Mouse (Mus musculus) heart, embryonic 11.5 days (tissue): ENCODE data around the gene Eva1a. TPM values are rescaled to one million over a fixed set of nuclear protein-coding genes. Genes with fewer than 3 reads are reported as not detected.
A peak's percentile ranks its signal among the peaks of the same experiment; 100 is the strongest.

Source experiments
- ATAC-seq: fragments of 200-750 bp; cut with Nextera tagmentation; replicated peaks from 2 replicates; pipeline ENCODE4 v1.8.0; 2017; ENCODE audit warnings: moderate library complexity; ENCODE audit not compliant: insufficient number of reproducible peaks, low FRiP score, low TSS enrichment
- H3K27ac ChIP-seq: fragments of 300-500 bp; sonication (generic); 2 replicates; pipeline ENCODE4 v1.5.1; 2014; ENCODE audit warnings: mild to moderate bottlenecking, low read depth, low read length
- H3K27me3 ChIP-seq: fragments of 300-500 bp; sonication (generic); 2 replicates; pipeline ENCODE4 v1.6.1; 2014; ENCODE audit warnings: mild to moderate bottlenecking, low read length, mixed read lengths; ENCODE audit not compliant: control insufficient read depth, insufficient read depth
- H3K36me3 ChIP-seq: fragments of 300-500 bp; sonication (generic); 2 replicates; pipeline ENCODE4 v1.6.1; 2014; ENCODE audit warnings: mild to moderate bottlenecking, low read length, moderate library complexity, mixed read lengths; ENCODE audit not compliant: control insufficient read depth, insufficient read depth
- H3K4me1 ChIP-seq: fragments of 300-500 bp; sonication (generic); 2 replicates; pipeline ENCODE4 v1.6.1; 2014; ENCODE audit warnings: low read length; ENCODE audit not compliant: control insufficient read depth, insufficient read depth
- H3K4me2 ChIP-seq: fragments of 300-500 bp; sonication (generic); 2 replicates; pipeline ENCODE4 v1.6.1; 2014; ENCODE audit warnings: mild to moderate bottlenecking, moderate library complexity
- H3K4me3 ChIP-seq: fragments of 300-500 bp; sonication (generic); 2 replicates; pipeline ENCODE4 v1.5.1; 2014; ENCODE audit warnings: low read depth, low read length
- H3K9ac ChIP-seq: fragments of 300-500 bp; sonication (generic); 2 replicates; pipeline ENCODE4 v1.6.1; 2014; ENCODE audit warnings: mild to moderate bottlenecking, low read depth, low read length, moderate library complexity
- H3K9me3 ChIP-seq: fragments of 300-500 bp; sonication (generic); replicated peaks from 2 replicates; pipeline ENCODE4 v1.6.1; 2016; ENCODE audit warnings: low read length; ENCODE audit not compliant: control insufficient read depth
- WGBS: fragments of 180-500 bp; shearing (Covaris S2); extraction: QIAGEN DNeasy Blood & Tissue Kit; methylation state at CpG from one replicate; pipeline ENCODE4 v1.1.7; 2014; ENCODE audit not compliant: insufficient replicate concordance; 5-methylcytosine and 5-hydroxymethylcytosine counted together
- polyA plus RNA-seq: library from polyadenylated mRNA; unstranded; fragments of >200 nt; fragmentation: Nextera tagmentation; extraction: Ambion mirVana; gene quantifications from 2 replicates; pipeline ENCODE4 v1.2.1, GENCODE M21; 2014

Gene Eva1a
- polyA plus RNA-seq, 1 experiment from 2014 or later, result 6.4 TPM

GRCm38 (mm10) chr6:82039968-82040367 is 875 bp upstream of the Eva1a start:
- no peaks in the 10 kb centered on the region for H3K36me3 ChIP-seq
- no peak overlapping the region for H3K27ac ChIP-seq
- WGBS, result 40% methylated on average over 7 of the region's 7 CpGs
- no peak overlapping the region for H3K4me3 ChIP-seq
- no peak overlapping the region for H3K9ac ChIP-seq
- H3K27me3 ChIP-seq, result peaks cover 19% of the 10 kb centered on the region
- no peak overlapping the region for H3K4me2 ChIP-seq
- no peaks in the 10 kb centered on the region for H3K9me3 ChIP-seq
- H3K4me1 ChIP-seq, result peaks cover 3% of the 10 kb centered on the region; the same call in 1 of the 2 replicates
- no peak for ATAC-seq

DNA sequence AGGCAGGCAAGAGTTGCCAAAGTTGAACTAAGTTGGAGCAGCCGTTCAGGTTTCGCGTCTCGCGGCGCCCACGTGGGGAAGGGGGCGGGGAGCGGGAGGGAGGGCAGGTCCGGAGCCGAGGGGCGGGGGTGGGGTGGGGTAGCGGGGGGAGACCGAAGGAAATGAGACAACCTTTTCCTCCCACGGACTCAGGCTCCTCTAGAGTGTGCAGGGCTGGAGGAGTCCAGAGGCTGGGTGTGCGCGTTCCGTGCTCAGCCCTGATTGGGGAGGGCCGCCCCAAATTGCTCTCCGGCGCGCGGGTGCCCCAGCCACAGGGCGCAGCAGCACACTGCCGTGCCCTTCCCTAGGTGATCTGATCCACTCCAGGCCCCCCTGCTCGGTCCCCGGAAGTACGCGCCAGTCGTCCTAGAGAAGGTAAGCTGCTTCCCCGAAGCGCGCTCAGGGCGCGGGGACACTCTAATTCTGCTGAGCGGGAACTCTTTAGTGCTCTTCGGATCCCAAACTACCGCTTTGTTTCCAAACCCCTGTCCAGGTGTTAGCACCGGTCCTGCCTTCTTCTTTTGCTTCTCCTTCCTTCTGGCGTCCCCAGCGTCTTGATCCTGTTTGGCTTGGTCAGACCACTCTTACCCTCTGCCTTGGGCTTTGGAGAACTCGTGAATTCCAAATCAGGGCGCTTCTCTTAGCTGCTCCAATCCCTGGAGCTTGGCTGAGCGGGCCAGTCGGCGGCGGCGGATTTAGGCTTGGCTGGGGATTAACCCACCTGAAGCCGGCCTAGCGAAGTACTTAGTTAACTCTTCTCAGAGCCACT is 849 bp downstream of the Eva1a start:
- Histone ChIP-seq H3K4me2 (peak overlapping the region; percentile 98), H3K9me3 (no peaks in the 10 kb centered on the region), H3K36me3 (no peaks in the 10 kb centered on the region), H3K27me3 (peaks cover 19% of the 10 kb centered on the region), H3K27ac (no peak overlapping the region), H3K4me3 (peak overlapping the region; percentile 69), H3K4me1 (peaks cover 14% of the 10 kb centered on the region), H3K9ac (peak overlapping the region; percentile 72)
- WGBS, result under 1% methylated on average over 47 of the region's 50 CpGs
- ATAC-seq, result peak; percentile 56

GRCm38 (mm10) chr6:82042296-82043125 is 1.7 kb downstream of the Eva1a start:
- Histone ChIP-seq H3K4me3 (peak overlapping the region; percentile 69), H3K4me2 (peak overlapping the region; percentile 98), H3K9ac (peak overlapping the region; percentile 72), H3K4me1 (peaks cover 14% of the 10 kb centered on the region), H3K9me3 (no peaks in the 10 kb centered on the region), H3K36me3 (no peaks in the 10 kb centered on the region), H3K27me3 (peaks cover 19% of the 10 kb centered on the region), H3K27ac (no peak overlapping the region)
- ATAC-seq, result peak; percentile 50; the same call in 1 of the 2 replicates
- WGBS, result under 1% methylated on average over 35 of the region's 35 CpGs

GRCm38 (mm10) chr6:82043634-82044033 is 2.8 kb downstream of the Eva1a start:
- Histone ChIP-seq H3K9me3 (no peaks in the 10 kb centered on the region), H3K4me2 (peak overlapping the region; percentile 98), H3K4me1 (peaks cover 14% of the 10 kb centered on the region), H3K27ac (no peak overlapping the region), H3K4me3 (no peak overlapping the region), H3K36me3 (no peaks in the 10 kb centered on the region), H3K27me3 (peaks cover 19% of the 10 kb centered on the region), H3K9ac (no peak overlapping the region)
- ATAC-seq, result no peak
- WGBS, result 49% methylated on average over 4 of the region's 4 CpGs

- H3K4me2 ChIP-seq, result no peak overlapping the region
- ATAC-seq, result no peak
- H3K27ac ChIP-seq, result no peak overlapping the region
- peaks cover 12% of the 10 kb centered on the region for H3K4me1 ChIP-seq
- H3K9me3 ChIP-seq, result no peaks in the 10 kb centered on the region
- H3K27me3 ChIP-seq, result peaks cover 19% of the 10 kb centered on the region
- H3K4me3 ChIP-seq, result no peak overlapping the region
- no peak overlapping the region for H3K9ac ChIP-seq
- WGBS, result 61% methylated on average over 4 of the region's 4 CpGs
- H3K36me3 ChIP-seq, result no peaks in the 10 kb centered on the region
These were observed 3.7 kb downstream of the Eva1a start for GRCm38 (mm10) chr6:82044509-82044908.

GRCm38 (mm10) chr6:82047977-82048376 is 7.1 kb downstream of the Eva1a start:
- Histone ChIP-seq H3K36me3 (no peaks in the 10 kb centered on the region), H3K27me3 (peaks cover 12% of the 10 kb centered on the region), H3K4me2 (no peak overlapping the region), H3K4me1 (peaks cover 11% of the 10 kb centered on the region), H3K9me3 (no peaks in the 10 kb centered on the region), H3K27ac (no peak overlapping the region), H3K4me3 (no peak overlapping the region), H3K9ac (no peak overlapping the region)
- no peak for ATAC-seq
- 35% methylated on average over 6 of the region's 6 CpGs for WGBS

DNA sequence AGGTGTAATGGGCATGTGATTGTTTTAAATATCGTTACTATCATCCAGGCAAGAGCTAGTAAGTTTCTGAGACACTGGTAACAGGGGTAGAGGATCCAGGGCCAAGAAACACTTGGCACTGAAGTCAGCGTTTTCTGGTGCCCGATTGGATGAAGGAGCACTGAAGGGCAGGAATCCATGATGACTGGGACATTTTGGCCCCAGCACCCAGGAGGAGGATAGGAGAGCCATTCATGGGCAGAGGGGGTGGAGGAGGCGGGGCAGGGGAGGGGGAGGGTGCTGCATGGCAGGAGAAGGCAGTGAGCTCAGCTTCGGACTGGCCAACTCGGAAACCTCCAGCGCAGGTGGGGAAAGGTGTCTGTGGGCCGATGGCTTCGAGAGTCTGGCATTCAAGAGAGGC is 9.4 kb downstream of the Eva1a start:
- no peak overlapping the region for H3K27ac ChIP-seq
- WGBS, result 71% methylated on average over 9 of the region's 9 CpGs
- H3K27me3 ChIP-seq, result no peaks in the 10 kb centered on the region
- H3K4me2 ChIP-seq, result no peak overlapping the region
- no peaks in the 10 kb centered on the region for H3K9me3 ChIP-seq
- H3K36me3 ChIP-seq, result no peaks in the 10 kb centered on the region
- peaks cover 11% of the 10 kb centered on the region for H3K4me1 ChIP-seq
- ATAC-seq, result no peak
- no peak overlapping the region for H3K9ac ChIP-seq
- no peak overlapping the region for H3K4me3 ChIP-seq

DNA sequence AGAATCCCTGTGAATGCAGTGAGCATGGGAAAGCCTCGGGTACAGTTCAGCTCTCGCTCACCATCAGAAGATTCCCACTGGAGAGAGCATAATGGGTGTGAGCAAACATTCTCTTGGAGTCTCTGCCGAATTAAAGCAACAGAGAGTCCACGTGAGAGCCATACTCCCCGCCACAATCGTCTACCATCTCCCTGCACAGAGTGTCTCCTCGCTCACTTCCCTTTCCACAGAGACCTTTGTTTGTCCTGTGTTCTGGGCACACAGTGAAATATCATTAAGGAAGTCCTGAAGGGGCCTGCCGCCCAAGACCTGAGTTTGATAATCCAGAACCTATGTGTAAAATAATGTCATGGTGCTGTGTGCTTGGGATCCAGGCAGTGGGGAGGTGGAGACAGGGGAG is 10.7 kb downstream of the Eva1a start:
- no peak overlapping the region for H3K4me3 ChIP-seq
- no peaks in the 10 kb centered on the region; the same call in 1 of the 2 replicates for H3K4me1 ChIP-seq
- H3K9ac ChIP-seq, result no peak overlapping the region
- H3K4me2 ChIP-seq, result no peak overlapping the region
- H3K27me3 ChIP-seq, result no peaks in the 10 kb centered on the region
- no peak overlapping the region for H3K27ac ChIP-seq
- ATAC-seq, result no peak
- H3K36me3 ChIP-seq, result no peaks in the 10 kb centered on the region
- WGBS, result 70% methylated on average over 8 of the region's 8 CpGs
- H3K9me3 ChIP-seq, result no peaks in the 10 kb centered on the region
